Mouse (Mus musculus) frontal cortex, postnatal 25 days (tissue): ENCODE measurements around the gene Col25a1.

ENCODE experiments used
- DNase-seq, 2 experiments: peaks; one replicate each; pipeline ENCODE4 v3.0.0; 2022; ENCODE audit warnings: low spot score in 2 of 2

Gene Col25a1

GRCm38 (mm10) chr3:130313246-130313645 lies 181.9 kb downstream of the Col25a1 start:
- no peak for DNase-seq

GRCm38 (mm10) chr3:130327039-130328015 lies 196.0 kb downstream of the Col25a1 start:
- no peak for DNase-seq

DNA sequence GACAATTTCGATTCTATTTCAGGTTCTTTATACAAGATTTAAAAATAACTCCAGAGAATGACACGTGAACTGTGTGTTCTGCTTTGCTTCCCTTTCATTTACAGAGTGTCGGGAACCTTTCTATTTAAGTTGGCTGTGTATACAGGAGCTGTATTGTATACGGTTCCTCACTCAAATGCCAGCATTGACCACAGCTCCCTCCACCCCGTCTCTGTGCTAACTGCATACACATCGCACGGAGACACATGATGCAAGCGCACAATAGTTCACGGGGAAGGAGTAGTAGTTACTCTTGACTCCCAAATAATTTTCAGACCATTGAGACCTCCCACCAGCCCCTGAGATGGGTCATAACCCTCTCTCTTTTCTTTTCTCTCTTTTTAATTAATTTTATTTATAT lies 197.6 kb downstream of the Col25a1 start:
- no peak for DNase-seq

DNA sequence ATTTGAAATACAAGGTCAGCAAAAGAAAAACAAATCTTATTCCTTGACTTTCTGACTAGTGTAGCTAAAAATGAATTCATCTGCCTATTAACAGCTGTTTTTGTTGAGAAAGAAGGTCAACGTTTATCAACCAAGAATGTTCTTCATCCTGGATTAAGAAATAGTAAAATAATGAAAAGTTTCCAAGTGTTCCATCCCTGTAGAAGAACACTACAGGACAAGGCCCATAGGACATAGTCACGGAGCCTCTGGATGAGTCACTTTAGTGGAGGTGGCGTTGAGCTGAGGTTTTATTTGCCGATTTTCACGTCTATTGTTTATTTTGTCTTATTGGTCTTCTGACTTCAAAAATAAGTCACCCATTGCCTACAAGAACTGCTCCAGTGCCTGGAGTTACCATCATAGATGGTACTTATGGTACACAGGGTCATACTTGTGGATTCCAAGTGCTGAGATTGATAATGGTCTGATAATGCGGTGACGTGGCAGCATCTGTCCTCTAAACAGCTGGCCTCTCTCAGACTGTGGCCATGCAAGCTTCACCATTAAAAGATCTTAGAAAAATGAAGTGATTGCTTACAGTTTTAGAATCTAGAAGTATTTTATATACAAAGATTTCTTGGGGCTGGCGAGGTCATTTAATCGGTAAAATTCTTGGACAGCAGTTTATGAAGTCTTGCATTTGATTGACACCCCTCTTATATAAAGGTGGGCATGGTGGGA lies 198.7 kb downstream of the Col25a1 start:
- no peak for DNase-seq

GRCm38 (mm10) chr3:130330556-130330950 lies 199.3 kb downstream of the Col25a1 start:
- no peak for DNase-seq

GRCm38 (mm10) chr3:130332347-130332913 lies 201.1 kb downstream of the Col25a1 start:
- no peak for DNase-seq

DNA sequence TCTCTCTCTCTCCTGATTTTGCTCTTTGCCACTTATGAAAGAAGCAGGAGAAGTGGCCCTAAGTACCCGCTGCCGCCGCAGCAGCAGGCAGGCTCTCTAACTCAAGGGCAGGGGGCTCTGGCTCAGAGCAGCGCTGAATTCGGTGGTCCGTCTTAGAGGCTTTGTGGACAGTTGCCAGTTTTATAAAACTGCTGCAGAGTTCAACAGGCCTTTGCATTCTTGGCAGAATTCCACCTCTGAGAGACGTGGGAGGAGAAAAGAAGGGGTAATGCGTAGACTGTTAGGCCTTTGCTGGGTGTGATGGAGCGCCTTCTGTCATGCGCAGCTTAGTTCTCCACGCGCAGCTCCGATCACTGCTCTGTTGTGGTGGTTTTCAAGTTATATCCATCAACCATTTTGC lies 206.6 kb downstream of the Col25a1 start:
- no peak for DNase-seq

GRCm38 (mm10) chr3:130338371-130338770 lies 207.1 kb downstream of the Col25a1 start:
- no peak for DNase-seq

DNA sequence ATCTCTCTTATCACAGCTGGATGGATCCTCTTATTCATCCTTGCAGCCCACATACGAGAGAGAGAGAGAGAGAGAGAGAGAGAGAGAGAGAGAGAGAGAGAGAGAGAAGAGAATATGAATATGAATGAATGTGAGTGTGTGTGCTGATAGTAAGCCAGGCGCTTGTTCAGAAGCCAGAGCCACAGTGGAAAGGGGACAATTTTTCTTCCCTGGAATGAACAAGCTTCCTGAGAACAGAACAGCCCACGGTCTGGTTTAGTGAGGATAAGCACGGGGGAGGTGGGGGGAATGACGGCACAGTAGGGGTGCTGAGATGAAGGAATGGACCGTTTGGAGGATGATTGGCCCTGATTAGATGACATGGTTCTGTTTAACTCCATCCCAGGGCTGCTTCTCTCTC lies 218.9 kb downstream of the Col25a1 start:
- DNase-seq = no peak

GRCm38 (mm10) chr3:130354399-130355039 lies 223.2 kb downstream of the Col25a1 start:
- DNase-seq = no peak

DNA sequence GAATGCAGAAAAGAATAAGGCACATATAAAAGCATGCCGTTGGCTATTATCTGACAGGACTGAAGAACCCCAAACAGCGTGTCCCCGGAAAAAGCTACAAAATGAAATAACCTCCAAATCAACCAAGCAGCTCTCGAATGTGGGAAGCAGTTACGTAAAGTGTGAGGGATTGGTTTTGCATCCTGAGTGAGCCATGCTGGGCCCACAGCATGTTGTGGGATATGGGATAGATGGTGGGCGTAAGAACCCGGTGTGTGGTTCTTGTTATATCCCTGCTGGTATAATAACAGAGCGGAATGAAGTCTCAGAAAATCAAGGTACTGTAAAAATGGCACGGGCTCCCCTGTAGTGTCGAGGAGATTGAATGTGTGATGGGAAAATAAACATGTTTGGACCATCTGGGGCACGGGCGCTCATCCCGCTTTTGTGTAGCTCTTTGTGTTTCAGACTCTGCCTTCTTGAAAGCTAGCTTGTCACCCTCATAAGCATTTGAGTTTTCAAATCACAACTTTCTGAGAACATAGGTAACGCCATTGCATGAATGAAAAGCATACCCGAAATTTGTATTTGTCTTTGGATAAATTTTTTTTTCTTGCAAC lies 225.4 kb downstream of the Col25a1 start:
- DNase-seq = no peak

GRCm38 (mm10) chr3:130360813-130361212 lies 229.5 kb downstream of the Col25a1 start:
- DNase-seq = no peak

DNA sequence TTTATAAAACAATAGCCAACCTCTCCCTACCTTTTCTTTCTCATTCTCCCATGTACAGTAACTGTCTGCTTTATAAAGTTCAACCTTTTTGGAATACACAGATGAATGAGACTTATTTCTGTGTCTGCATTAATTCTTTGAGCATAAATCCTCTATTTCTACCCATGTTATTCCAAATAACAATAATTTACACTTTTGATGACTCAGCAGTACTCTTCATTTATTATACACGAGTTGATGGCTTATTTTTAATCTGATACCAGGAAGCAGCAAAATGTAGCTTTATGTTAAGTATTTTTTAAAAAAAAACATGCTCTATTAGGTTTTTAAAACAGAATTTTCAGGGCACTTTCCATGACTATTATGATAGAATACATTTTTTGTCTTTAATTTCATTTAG lies 230.6 kb downstream of the Col25a1 start:
- DNase-seq = no peak

DNA sequence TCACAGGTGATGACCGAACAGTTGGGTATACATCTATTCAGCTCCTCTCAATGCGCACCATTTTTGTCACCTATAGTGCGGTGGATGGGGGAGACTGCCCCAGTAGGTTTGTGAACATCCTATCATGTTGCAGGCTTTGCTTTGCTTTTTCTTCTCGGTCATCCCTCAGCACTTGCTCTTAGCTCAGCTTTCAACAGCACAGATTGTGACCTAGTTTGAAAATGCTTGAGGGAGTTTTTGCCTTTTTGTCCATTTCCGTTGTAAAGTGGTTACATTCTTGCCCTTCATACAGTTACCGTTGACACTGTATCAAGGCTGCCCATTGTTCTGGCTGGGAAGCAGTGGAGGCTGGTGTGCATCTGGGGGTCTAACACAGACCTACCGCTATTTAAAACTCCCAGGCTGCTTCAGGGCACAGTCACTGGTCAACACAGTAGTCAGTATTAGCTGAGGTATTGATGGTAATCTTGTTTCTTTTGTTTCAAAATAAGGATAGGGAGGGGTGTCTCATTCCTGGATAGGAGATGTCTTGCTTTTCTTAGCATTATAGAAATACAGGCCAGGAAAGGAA lies 231.6 kb downstream of the Col25a1 start:
- no peak for DNase-seq

DNA sequence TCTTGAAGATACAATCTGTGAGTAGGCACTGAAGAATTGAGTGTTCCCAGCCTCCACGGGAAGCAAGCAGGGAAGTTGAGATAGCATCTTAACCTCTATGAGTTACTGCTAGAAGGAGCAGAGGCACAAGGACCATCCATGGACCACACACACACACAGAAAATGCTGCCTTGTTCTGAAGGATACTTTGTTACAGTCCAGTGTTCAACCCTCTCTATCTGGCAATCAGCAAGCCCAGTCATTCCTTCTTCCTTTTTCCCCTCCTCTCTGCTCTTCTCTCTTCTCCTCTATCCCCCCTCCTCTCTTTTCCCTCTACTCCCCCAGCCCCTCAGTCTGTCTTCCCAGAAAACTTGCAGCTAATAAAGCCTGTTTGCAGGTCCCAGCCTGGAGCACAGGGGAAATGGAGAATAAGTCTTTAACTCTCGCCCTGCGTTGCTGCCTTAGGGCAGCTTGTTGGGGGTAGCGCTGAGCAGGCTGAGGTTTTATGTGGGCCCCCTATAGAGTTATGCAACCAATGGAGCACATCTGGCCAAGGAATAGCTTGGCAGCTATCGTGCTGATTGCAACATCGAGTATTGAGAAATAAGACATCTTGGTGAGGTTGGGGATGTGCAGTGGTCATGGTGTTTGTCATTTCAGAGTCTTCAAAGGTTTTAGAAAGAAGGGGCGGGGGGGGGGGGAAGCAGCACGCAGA lies 235.8 kb downstream of the Col25a1 start:
- DNase-seq = no peak

- DNase-seq = no peak
Observed at GRCm38 (mm10) chr3:130368352-130368751, 237.1 kb downstream of the Col25a1 start.

DNA sequence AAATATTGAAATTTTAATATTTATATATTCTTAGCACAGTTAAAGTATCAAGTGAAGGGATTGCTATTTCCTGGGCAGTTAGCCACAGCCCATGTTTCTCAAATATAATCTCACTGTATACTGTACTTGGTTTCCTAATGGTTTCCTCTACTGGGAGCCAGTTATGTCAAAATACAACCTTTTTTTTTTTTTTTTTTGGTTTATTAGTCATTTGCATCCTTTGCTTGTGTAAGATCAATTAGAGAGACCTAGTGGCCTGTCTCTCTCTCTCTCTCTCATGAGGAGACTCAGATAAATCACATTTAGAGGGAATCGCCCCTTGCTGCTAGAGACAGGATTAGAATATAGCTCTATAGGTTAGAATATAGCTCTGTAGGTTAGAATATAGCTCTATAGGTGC lies 237.8 kb downstream of the Col25a1 start:
- no peak for DNase-seq

DNA sequence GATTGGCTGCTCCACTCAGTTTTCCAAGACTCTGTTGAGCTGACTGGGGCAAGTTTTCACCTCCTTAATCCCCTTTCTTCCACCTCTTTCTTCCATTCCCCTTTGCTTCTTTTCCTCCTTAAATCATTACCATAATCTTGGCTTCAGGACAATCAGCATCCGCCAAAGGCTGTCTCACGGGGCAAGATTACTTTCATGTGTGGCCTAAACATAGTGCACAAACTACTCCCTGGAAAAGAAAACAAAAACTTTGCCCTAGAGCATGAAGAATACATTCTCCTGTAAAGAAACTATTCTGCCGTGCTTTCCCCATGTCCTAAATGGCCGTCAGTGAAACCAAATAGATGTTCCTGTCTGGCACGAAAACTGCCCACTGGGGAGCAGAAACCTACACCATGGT lies 238.9 kb downstream of the Col25a1 start:
- no peak for DNase-seq

GRCm38 (mm10) chr3:130373145-130373544 lies 241.8 kb downstream of the Col25a1 start:
- DNase-seq = no peak

DNA sequence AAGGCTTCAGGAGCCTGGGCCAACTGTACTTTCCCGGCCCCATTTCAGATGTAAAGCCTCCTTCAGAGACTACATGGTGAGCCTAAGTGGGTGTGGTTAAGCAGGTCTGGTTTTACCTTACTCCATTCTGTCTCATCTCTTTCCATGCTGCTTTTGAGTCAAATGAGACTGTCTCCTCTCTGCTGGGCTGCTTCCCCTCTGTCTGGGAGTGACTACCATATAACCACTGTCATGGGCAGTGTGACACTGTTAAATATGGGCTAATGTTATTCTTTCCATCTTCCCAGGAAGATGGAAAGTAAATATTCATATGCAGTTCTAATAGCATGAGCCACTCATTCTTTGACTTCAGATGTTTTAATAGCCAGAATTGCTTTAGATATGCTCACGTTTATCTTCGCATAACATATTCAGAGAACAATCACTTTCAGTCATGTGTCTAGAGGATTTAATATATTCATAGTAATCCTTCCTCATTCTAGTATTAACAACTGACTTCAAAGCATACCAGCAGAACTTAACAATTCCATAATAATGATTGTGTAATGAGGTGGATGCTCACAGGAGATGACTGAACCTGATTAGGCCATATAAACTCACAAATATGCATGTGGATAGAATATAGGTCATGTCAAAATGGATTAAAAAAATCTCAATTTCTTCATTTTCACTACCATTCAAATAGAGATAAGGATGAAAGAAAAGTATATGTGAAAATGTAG lies 243.5 kb downstream of the Col25a1 start:
- DNase-seq = no peak
